Mouse (Mus musculus) spleen, postnatal 14 days (tissue): ENCODE measurements around the gene Prune2.

ENCODE experiments used
- DNase-seq, 2 experiments: peaks; one replicate each; pipeline ENCODE4 v3.0.0; 2021 to 2022; ENCODE audit warnings: low spot score in 2 of 2

Prune2 gene

GRCm38 (mm10) chr19:16997915-16998314 is 42.0 kb downstream of the Prune2 start:
- no peak for DNase-seq

- no peak for DNase-seq
Observed at GRCm38 (mm10) chr19:17006220-17006907, 50.4 kb downstream of the Prune2 start.

- no peak for DNase-seq
Observed at GRCm38 (mm10) chr19:17011261-17011995, 55.5 kb downstream of the Prune2 start.

DNA sequence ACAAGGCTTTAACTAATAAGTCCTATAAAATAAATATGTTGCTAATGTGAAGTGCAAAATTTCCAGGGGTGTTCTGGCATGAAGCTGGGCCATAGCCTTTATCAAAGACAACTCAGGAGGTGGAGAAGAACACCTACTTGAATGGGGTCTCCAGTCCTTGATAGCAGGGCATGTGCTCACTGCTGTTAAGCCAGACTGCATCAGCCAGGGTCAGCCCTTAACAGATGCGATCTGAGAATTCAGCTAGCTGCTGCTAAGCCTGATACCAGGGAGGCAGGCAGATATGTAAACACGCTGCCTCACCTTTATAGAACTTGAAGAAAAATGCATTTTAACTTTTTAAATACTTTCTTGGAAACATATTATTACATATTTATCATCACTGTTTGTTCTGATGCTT is 57.2 kb downstream of the Prune2 start:
- DNase-seq, result no peak

DNA sequence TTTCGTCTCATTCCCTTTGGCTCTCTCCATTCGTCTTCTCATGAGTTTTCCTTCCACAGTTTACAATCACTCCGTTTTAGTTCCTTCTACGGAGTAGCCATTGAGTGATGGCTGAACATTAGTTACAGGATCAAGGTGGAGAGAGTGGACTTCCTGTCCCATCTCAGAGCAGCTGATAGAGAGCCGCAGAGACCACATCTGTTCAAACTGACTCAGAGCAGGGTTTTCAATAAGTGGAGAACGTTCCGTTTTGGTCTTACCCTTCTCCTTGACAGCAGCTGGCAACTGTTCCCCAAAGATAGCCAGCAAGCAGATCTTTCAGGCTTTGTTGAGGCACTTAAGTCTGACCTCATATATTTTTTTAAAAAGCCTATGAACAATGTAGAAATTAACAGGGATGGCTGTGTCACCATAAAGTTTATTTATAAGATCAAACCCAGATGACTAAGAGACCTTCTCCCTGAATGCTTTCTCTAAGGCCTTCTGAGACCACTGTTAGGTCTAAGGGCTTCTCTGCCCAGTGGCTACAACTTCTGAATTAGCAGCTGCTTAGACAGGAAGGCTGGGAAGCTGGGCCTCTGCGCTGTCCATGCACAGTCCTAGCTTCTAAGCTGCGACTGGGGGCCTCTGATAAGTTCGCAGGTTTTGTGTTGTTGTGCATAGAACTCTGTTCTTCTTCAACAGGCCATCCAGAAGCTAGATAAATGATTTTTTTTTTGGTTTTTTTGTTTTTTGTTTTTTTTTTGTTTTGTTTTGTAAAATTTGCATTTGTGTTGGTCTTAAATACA is 58.6 kb downstream of the Prune2 start:
- DNase-seq, result no peak

DNA sequence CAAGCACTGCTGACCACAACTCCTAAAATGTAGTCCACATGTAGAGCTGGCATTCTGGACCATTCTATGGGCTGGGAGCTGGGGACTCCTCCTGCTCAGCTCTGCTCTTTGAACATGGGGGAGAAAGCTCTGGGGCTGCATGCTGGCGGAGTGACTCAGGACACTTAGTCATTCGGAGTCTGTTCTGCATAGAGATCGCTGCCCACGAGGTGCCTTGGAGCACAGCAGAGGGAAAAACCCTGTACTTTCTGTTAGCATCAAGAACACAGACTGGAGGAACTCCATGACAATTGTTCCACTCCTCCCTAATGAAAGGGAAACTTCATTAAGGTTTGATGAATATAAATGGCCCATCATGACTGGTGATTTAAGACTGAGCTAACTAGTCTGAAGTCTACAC is 68.8 kb downstream of the Prune2 start:
- no peak for DNase-seq

DNA sequence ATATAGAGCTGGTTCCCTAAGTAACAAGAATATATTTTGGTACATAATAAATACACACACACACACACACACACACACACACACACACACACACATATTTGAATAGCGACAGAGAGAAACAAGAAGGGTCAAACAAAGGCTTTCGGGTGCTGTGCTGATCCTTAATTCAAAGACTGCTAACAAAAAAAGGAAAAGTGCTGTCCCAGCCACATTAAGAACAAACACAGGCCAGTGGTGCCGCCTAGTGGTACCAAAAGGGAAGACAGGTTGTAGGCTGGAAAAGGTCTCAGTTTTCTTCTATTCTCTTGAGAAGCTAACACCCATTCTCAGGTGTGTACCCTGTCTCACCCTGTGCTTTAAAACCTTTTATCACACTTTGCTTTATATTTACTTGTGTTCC is 74.4 kb downstream of the Prune2 start:
- DNase-seq, result peak in 1 of 2 experiments; percentile 28

DNA sequence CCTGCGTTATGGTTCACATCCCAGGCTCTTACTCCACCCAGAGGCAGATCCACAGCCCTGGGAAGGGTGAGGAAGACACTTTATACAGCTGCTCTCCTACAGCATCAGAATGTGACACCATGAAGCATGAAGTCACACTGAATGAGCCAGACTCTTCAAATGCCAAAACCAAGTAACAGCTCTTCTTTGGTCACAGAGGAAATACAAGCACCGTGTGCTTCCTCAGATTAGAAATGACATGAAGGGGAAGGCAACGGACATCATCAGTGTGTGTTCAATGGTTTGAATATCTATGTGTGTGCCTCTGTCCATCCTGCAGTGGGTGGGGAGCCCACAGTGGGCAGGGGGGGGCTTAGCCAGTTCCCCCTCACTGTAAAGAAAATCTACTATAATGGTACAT is 76.4 kb downstream of the Prune2 start:
- no peak for DNase-seq

DNA sequence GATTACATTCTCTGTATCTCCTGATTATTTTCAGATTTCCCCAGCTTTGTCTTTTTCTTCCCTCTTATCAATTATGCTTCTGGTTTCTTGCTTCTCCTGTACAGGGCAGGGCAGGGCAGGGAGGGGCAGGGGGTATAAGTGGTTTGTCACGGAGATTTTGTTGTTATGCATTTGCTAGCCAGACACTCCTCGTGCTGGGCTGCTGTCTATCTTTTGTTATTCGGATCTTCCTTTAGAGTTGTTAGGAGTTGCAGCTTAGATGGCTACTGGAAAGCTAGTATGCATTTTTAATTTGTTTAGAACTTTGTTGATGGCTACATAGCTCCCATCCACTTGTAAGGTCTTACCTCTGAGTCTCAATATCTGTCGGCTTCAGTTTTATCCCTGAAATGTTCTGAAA is 91.0 kb downstream of the Prune2 start:
- no peak for DNase-seq

DNA sequence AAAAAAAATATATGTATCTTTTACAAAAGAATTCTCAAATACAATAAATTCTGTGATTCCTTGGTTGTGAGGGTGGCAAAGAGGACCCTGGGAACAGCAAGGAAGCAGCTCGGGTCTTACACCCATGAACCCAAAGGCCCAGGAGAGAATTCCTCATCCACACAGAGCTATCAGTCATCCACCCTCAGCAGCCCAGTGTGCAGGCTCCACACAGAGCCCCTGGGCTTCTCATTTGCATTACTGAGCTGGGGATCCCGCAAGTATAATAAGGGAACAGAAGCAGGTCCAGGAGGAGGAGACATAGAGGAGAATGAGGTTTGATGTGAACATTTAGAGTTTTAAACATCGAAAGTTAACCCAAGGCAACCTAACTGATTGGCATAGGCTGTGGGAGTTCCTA is 100.0 kb downstream of the Prune2 start:
- DNase-seq, result no peak

- DNase-seq, result no peak
Observed at GRCm38 (mm10) chr19:17060106-17060505, 104.2 kb downstream of the Prune2 start.

- DNase-seq, result no peak
Observed at GRCm38 (mm10) chr19:17064421-17064820, 108.5 kb downstream of the Prune2 start.

GRCm38 (mm10) chr19:17069067-17069466 is 113.1 kb downstream of the Prune2 start:
- no peak for DNase-seq

DNA sequence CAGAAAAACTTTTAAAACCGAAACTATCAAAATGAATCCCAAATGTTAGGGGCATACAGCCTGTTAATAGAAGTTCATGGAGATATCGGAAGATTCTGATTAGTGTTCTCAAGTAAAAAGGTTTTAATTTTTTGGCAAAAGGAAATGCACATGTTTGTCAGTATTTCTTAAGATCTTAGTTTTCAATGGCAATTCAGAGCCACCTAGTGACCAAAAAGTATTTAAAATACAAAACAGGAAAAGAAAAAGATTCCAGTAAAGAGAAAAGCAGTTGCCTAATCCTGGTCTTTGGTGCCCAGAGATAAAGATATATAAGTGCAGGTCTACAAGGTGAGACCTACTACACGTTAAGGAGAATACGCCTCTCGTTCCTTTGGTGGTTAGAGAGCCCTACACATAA is 115.3 kb downstream of the Prune2 start:
- no peak for DNase-seq

DNA sequence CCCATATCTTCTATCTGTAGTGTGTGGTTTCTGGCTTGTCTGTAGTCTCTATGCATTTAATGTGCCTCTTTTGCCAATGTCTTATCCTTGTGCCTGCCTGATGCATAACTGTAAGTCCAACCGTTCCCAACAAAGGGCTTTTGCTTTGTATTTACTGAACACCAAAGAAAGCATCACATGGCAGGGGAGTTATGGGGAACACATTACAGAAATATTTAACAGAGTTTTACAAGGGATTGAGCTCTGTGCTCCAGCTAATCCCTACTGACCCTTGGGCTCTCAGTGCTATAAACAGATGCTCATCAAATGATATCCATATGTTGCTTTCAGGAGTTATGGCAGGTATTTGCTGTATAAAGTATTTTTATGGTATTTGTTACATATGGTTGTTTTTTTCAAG is 116.3 kb downstream of the Prune2 start:
- no peak for DNase-seq

- no peak for DNase-seq
Observed at GRCm38 (mm10) chr19:17078643-17079316, 122.9 kb downstream of the Prune2 start.

GRCm38 (mm10) chr19:17081382-17081781 is 125.5 kb downstream of the Prune2 start:
- no peak for DNase-seq

- DNase-seq, result no peak
Observed at GRCm38 (mm10) chr19:17094067-17094466, 138.1 kb downstream of the Prune2 start.

DNA sequence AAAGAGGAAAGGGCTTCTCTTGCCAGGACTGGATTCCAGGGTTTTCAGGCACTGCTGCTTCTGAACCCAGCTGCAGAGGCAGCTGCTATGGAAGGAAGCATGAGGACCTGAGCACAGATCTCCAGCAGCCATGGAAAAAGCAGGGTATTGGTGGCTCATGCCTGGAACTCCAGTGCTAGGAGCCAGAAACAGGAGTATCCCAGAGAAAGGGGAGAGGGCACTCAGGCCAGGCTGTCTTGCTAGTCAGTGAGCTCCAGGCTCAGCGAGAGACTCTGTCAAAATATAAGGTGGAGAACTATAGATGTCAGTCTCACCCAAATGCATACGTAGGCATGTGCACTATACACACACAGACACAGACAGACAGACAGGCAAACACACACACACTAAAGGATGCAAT is 140.4 kb downstream of the Prune2 start:
- DNase-seq, result no peak

- DNase-seq, result no peak
Observed at GRCm38 (mm10) chr19:17097210-17097609, 141.3 kb downstream of the Prune2 start.

DNA sequence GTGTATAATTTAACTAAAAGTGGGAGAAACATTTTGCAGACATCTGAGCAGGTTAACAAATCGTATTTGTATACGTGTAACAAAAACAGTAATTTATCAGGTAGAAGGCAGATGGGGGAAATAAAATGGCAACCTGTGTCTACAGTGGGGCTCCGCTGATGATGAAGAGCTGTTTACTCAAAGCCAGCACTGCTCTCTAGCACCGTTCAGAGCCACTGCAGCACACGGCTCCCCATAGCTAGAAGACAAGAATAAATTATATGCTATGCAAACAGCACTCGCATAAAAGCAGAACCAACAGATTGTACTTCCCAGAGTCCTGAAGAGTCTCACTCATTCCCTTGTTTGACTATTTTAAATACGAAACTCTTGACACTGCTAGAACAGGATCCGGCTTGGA is 152.9 kb downstream of the Prune2 start:
- DNase-seq, result no peak
